Mouse (Mus musculus) kidney, embryonic 15.5 days (tissue): ENCODE data around the gene Gm21762. TPM values are rescaled to one million over a fixed set of nuclear protein-coding genes. Genes with fewer than 3 reads are reported as not detected.
"Not testable (repeated sequence)": the region's sequence is repeated elsewhere in the genome, so short reads cannot be mapped to it uniquely, and the experiment has no call there.

ENCODE experiments used
- ATAC-seq: fragments of 200-750 bp; cut with Nextera tagmentation; replicated peaks from 2 replicates; pipeline ENCODE4 v1.8.0; 2017; ENCODE audit warnings: moderate TSS enrichment; ENCODE audit not compliant: low FRiP score
- H3K27ac ChIP-seq: fragments of 300-500 bp; sonication (generic); 2 replicates; pipeline ENCODE4 v1.5.1; 2015; ENCODE audit warnings: mild to moderate bottlenecking, inconsistent platforms
- H3K27me3 ChIP-seq: fragments of 300-500 bp; sonication (generic); 2 replicates; pipeline ENCODE4 v1.6.1; 2015; ENCODE audit warnings: inconsistent platforms
- H3K36me3 ChIP-seq: fragments of 300-500 bp; sonication (generic); 2 replicates; pipeline ENCODE4 v1.6.1; 2015; ENCODE audit warnings: inconsistent platforms
- H3K4me1 ChIP-seq: fragments of 300-500 bp; sonication (generic); 2 replicates; pipeline ENCODE4 v1.6.1; 2015; ENCODE audit warnings: inconsistent platforms
- H3K4me2 ChIP-seq: fragments of 300-500 bp; sonication (generic); 2 replicates; pipeline ENCODE4 v1.6.1; 2015; ENCODE audit warnings: moderate library complexity, mild to moderate bottlenecking, inconsistent platforms
- H3K4me3 ChIP-seq: fragments of 300-500 bp; sonication (generic); replicated peaks from 2 replicates; pipeline ENCODE4 v1.5.1; 2015; ENCODE audit warnings: mild to moderate bottlenecking, inconsistent platforms
- H3K9ac ChIP-seq: fragments of 300-500 bp; sonication (generic); 2 replicates; pipeline ENCODE4 v1.6.1; 2015; ENCODE audit warnings: mild to moderate bottlenecking, inconsistent platforms
- H3K9me3 ChIP-seq: fragments of 300-500 bp; sonication (generic); replicated peaks from 2 replicates; pipeline ENCODE4 v1.6.1; 2016; ENCODE audit warnings: inconsistent platforms
- whole genome bisulfite sequencing: fragments of 180-500 bp; shearing (Covaris S2); methylation state at CpG from one replicate; pipeline ENCODE4 v1.1.7; 2015; ENCODE audit warnings: mixed read lengths; 5-methylcytosine and 5-hydroxymethylcytosine counted together
- polyA plus RNA-seq: library from polyadenylated mRNA; unstranded; fragments of >200 nt; fragmentation: Nextera tagmentation; extraction: Ambion mirVana; gene quantifications from 2 replicates; pipeline ENCODE4 v1.2.1, GENCODE M21; 2015

Gm21762 gene
- polyA plus RNA-seq, 1 experiment from 2014 or later, result not detected

- H3K27me3 ChIP-seq, H3K9ac ChIP-seq, H3K4me2 ChIP-seq, H3K4me3 ChIP-seq, H3K9me3 ChIP-seq, H3K36me3 ChIP-seq, ATAC-seq, H3K27ac ChIP-seq, H3K4me1 ChIP-seq: not testable (repeated sequence)
- WGBS, result 73% methylated on average over 4 of the region's 4 CpGs
These were observed 43.6 kb downstream of the Gm21762 start, which contains the start of gene Gm21818 for GRCm38 (mm10) chr13:120172133-120172532. Gm21818 (plus strand) TSS chr13:120172433.

- not testable (repeated sequence) for H3K27ac ChIP-seq, H3K9me3 ChIP-seq, H3K36me3 ChIP-seq, H3K4me3 ChIP-seq, H3K9ac ChIP-seq, H3K27me3 ChIP-seq, ATAC-seq, H3K4me2 ChIP-seq, H3K4me1 ChIP-seq
- WGBS, result 61% methylated on average over 5 of the region's 5 CpGs
These were observed 47.4 kb downstream of the Gm21762 start for GRCm38 (mm10) chr13:120168301-120168700.

Other genes with a start within 250 kb of the Gm21762 start
- not detected in 2 replicates for gene Gm36079, start 188.9 kb downstream of the Gm21762 start, polyA plus RNA-seq
- 0.12 TPM in 1 of 2 replicates, not detected in the other for gene Gm21188, start 163.8 kb downstream of the Gm21762 start, polyA plus RNA-seq
- gene Gm20767, start 75.7 kb downstream of the Gm21762 start, polyA plus RNA-seq, result not detected in 2 replicates
- not detected in 2 replicates for gene Gm21818, start 43.5 kb downstream of the Gm21762 start, polyA plus RNA-seq
- not detected in 2 replicates for gene Gm21731, start 23.2 kb upstream of the Gm21762 start, polyA plus RNA-seq
- gene AF067061, start 47.2 kb upstream of the Gm21762 start, polyA plus RNA-seq, result not detected in 2 replicates
- 0.21 and 0.38 TPM in 2 replicates for gene BC147527, start 84.4 kb upstream of the Gm21762 start, polyA plus RNA-seq
- gene Tcstv3, start 100.9 kb upstream of the Gm21762 start, polyA plus RNA-seq, result not detected in 2 replicates